ENCODE assay signal across 22 mouse cellular contexts in the genomic region with DNA sequence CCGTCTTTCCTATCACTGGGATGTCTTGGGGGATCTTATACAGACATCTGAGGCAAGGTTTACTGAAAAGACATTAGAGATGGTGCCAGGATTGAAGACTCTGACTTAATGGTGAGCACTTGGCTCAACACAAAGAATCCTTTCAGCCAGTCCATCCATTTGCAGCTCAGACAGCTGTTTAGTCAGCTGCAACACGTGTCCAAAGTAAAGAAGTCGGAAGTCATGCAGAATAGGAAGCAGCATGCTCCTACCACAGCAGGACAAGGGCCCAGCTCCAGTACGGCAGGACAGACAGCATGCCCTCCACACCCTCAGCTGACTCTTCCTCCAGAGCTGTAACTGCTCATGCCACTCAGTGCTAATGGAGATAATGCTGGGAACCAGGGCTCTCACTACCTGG. TPM values are rescaled to one million over a fixed set of nuclear protein-coding genes. Genes with fewer than 3 reads are reported as not detected.
DNase-seq lines count a peak whose midpoint lies in the region; ATAC-seq and TF ChIP-seq lines count a peak whose summit lies in the region.
"Had no signal": no experiment of that assay in that cellular context is flagged by ENCODE, and none has a peak within 500 bp of the region (broad histone marks: within the 10 kb centered on the region; RNA-seq: fewer than 3 reads in every experiment).

No protein-coding gene starts in this region.

- WGBS in embryonic facial prominence, embryonic 14.5 days, result 50% methylated on average over 4 of the region's 4 CpGs
- WGBS in embryonic facial prominence, embryonic 10.5 days, result 60% methylated on average over 4 of the region's 4 CpGs
- WGBS in neural tube, embryonic 13.5 days, result 31% methylated on average over 4 of the region's 4 CpGs
- 46% methylated on average over 4 of the region's 4 CpGs for WGBS in neural tube, embryonic 15.5 days
- WGBS in kidney, embryonic 14.5 days, result 77% methylated on average over 4 of the region's 4 CpGs

- ATAC-seq in embryonic facial prominence, embryonic 14.5 days (ENCODE audit: low read depth), result no peak
- ATAC-seq in neural tube, embryonic 13.5 days (ENCODE audit: low read depth), result peak; percentile 29; the same call in 1 of the 2 replicates
- no peak for ATAC-seq in neural tube, embryonic 15.5 days (ENCODE audit: low FRiP score)
- no peak for ATAC-seq in kidney, embryonic 14.5 days (ENCODE audit: low FRiP score, low TSS enrichment)
- ATAC-seq: activated CD4-positive, CD25-positive, alpha-beta regulatory T cell, adult 4 months; CD4-positive, CD25-positive, alpha-beta regulatory T cell, adult 4 months; forebrain, embryonic 15.5 days had no signal

- H3K27ac ChIP-seq in embryonic facial prominence, embryonic 14.5 days (replicated peaks; ENCODE audit: low read depth, low read length), result no peak overlapping the region
- H3K27ac ChIP-seq in embryonic facial prominence, embryonic 10.5 days (replicated peaks), result no peak overlapping the region
- H3K27ac ChIP-seq in layer of hippocampus, adult 2 months, result 0 out of 2 replicates have a peak overlapping the region, but pooled peaks have one; percentile 7
- H3K27ac ChIP-seq in neural tube, embryonic 13.5 days (replicated peaks), result no peak overlapping the region
- no peak overlapping the region for H3K27ac ChIP-seq in neural tube, embryonic 15.5 days (replicated peaks)
- no peak overlapping the region for H3K27ac ChIP-seq in kidney, embryonic 14.5 days (ENCODE audit: low read depth, low read length)
- H3K27ac ChIP-seq: forebrain, embryonic 15.5 days; heart, adult 2 months; heart, embryonic 15.5 days; hindbrain, embryonic 15.5 days had no signal

- no peak overlapping the region for H3K4me2 ChIP-seq in embryonic facial prominence, embryonic 14.5 days (ENCODE audit: low read depth, low read length)
- H3K4me2 ChIP-seq in neural tube, embryonic 13.5 days, result no peak overlapping the region
- no peak overlapping the region for H3K4me2 ChIP-seq in neural tube, embryonic 15.5 days
- no peak overlapping the region for H3K4me2 ChIP-seq in kidney, embryonic 14.5 days (replicated peaks; ENCODE audit: low read depth, low read length)
- H3K4me2 ChIP-seq: forebrain, embryonic 15.5 days; heart, embryonic 11.5 days; heart, embryonic 15.5 days; hindbrain, embryonic 15.5 days had no signal

- peak; percentile 29 for DNase-seq in embryonic facial prominence, embryonic 14.5 days (ENCODE audit: low spot score)
- DNase-seq in embryonic facial prominence, embryonic 10.5 days (ENCODE audit: low spot score), result no peak
- no peak for DNase-seq in layer of hippocampus, adult 2 months (ENCODE audit: low spot score in 2 of 2)
- DNase-seq in layer of hippocampus, adult 8-10 months (ENCODE audit: low spot score in 2 of 2), result no peak
- DNase-seq: adrenal gland, postnatal 14 days; B cell, adult 2 months; cerebellum, adult 11-12 months; cerebellum, adult 9-11 months; cerebellum, postnatal 36 days; gastrocnemius, postnatal 14 days; heart, adult 2 months; heart, postnatal 14 days had no signal

- no peak overlapping the region for H3K9ac ChIP-seq in embryonic facial prominence, embryonic 14.5 days (ENCODE audit: low read depth, low read length)
- no peak overlapping the region for H3K9ac ChIP-seq in neural tube, embryonic 13.5 days
- H3K9ac ChIP-seq in neural tube, embryonic 15.5 days (replicated peaks), result no peak overlapping the region
- no peak overlapping the region for H3K9ac ChIP-seq in kidney, embryonic 14.5 days (ENCODE audit: low read depth, low read length)
- H3K9ac ChIP-seq: forebrain, embryonic 15.5 days; heart, embryonic 15.5 days; hindbrain, embryonic 15.5 days had no signal

- no peaks in the 10 kb centered on the region for H3K4me1 ChIP-seq in embryonic facial prominence, embryonic 14.5 days (ENCODE audit: control insufficient read depth, insufficient read depth, low read length)
- peaks cover 11% of the 10 kb centered on the region for H3K4me1 ChIP-seq in embryonic facial prominence, embryonic 10.5 days
- peaks cover 10% of the 10 kb centered on the region for H3K4me1 ChIP-seq in neural tube, embryonic 13.5 days (replicated peaks)
- peaks cover 11% of the 10 kb centered on the region for H3K4me1 ChIP-seq in neural tube, embryonic 15.5 days
- no peaks in the 10 kb centered on the region for H3K4me1 ChIP-seq in kidney, embryonic 14.5 days (ENCODE audit: control insufficient read depth, insufficient read depth, low read length)
- H3K4me1 ChIP-seq: forebrain, embryonic 15.5 days; hindbrain, embryonic 15.5 days had no signal

- no peaks in the 10 kb centered on the region for H3K27me3 ChIP-seq in embryonic facial prominence, embryonic 14.5 days (replicated peaks; ENCODE audit: control insufficient read depth, insufficient read depth, low read length)
- H3K27me3 ChIP-seq in embryonic facial prominence, embryonic 10.5 days (replicated peaks; ENCODE audit: low read depth, poor library complexity, severe bottlenecking), result no peaks in the 10 kb centered on the region
- no peaks in the 10 kb centered on the region for H3K27me3 ChIP-seq in neural tube, embryonic 13.5 days
- H3K27me3 ChIP-seq in neural tube, embryonic 15.5 days (replicated peaks), result no peaks in the 10 kb centered on the region
- no peaks in the 10 kb centered on the region for H3K27me3 ChIP-seq in kidney, embryonic 14.5 days (ENCODE audit: control insufficient read depth, insufficient read depth, low read length)
- H3K27me3 ChIP-seq: forebrain, embryonic 15.5 days; heart, embryonic 15.5 days; hindbrain, embryonic 15.5 days had no signal

- 0 out of 2 replicates have a peak, but pooled peaks cover 5% of the 10 kb centered on the region for H3K36me3 ChIP-seq in embryonic facial prominence, embryonic 14.5 days (ENCODE audit: control insufficient read depth, insufficient read depth, low read length)
- H3K36me3 ChIP-seq in embryonic facial prominence, embryonic 10.5 days (replicated peaks), result peaks cover 17% of the 10 kb centered on the region
- H3K36me3 ChIP-seq in neural tube, embryonic 13.5 days, result peaks cover 5% of the 10 kb centered on the region
- peaks cover 4% of the 10 kb centered on the region; the same call in 1 of the 2 replicates for H3K36me3 ChIP-seq in neural tube, embryonic 15.5 days
- H3K36me3 ChIP-seq in kidney, embryonic 14.5 days (ENCODE audit: control insufficient read depth, insufficient read depth, low read length), result no peaks in the 10 kb centered on the region
- H3K36me3 ChIP-seq: forebrain, embryonic 15.5 days; G1E; heart, embryonic 15.5 days; hindbrain, embryonic 15.5 days had no signal

- H3K9me3 ChIP-seq in embryonic facial prominence, embryonic 14.5 days (ENCODE audit: control insufficient read depth, low read length), result no peaks in the 10 kb centered on the region
- no peaks in the 10 kb centered on the region for H3K9me3 ChIP-seq in embryonic facial prominence, embryonic 10.5 days
- no peaks in the 10 kb centered on the region for H3K9me3 ChIP-seq in neural tube, embryonic 13.5 days
- no peaks in the 10 kb centered on the region for H3K9me3 ChIP-seq in neural tube, embryonic 15.5 days (replicated peaks)
- no peaks in the 10 kb centered on the region for H3K9me3 ChIP-seq in kidney, embryonic 14.5 days (ENCODE audit: control insufficient read depth, low read length)
- H3K9me3 ChIP-seq: forebrain, embryonic 15.5 days; G1E; heart, embryonic 15.5 days; hindbrain, embryonic 15.5 days had no signal

- no peak overlapping the region for H3K4me3 ChIP-seq in embryonic facial prominence, embryonic 14.5 days (ENCODE audit: low read depth, low read length)
- H3K4me3 ChIP-seq in embryonic facial prominence, embryonic 10.5 days, result no peak overlapping the region
- no peak overlapping the region for H3K4me3 ChIP-seq in layer of hippocampus, adult 2 months
- H3K4me3 ChIP-seq in neural tube, embryonic 13.5 days, result no peak overlapping the region
- H3K4me3 ChIP-seq in neural tube, embryonic 15.5 days (replicated peaks), result no peak overlapping the region
- H3K4me3 ChIP-seq in kidney, embryonic 14.5 days (ENCODE audit: low read length), result no peak overlapping the region
- H3K4me3 ChIP-seq: forebrain, embryonic 15.5 days; heart, adult 2 months; heart, embryonic 15.5 days; hindbrain, embryonic 15.5 days had no signal

- no peak for TF ChIP-seq CTCF in layer of hippocampus, adult 2 months (conservative IDR thresholded peaks at IDR 0.05)

RNA-seq across cellular contexts. Expression of a gene that starts 46.3 kb away (rescaled TPM):
- polyA plus RNA-seq in embryonic facial prominence, embryonic 14.5 days (2014; fragmentation: Nextera tagmentation; extraction: Ambion mirVana), result 83.2 and 86.1 TPM in 2 replicates
- polyA plus RNA-seq in embryonic facial prominence, embryonic 10.5 days (2016; fragmentation: Nextera tagmentation; extraction: Ambion mirVana), result 32.8 and 39.8 TPM in 2 replicates
- 100 to 1,000 TPM; 207 to 216 TPM for total RNA-seq in layer of hippocampus, adult 2 months (2021)
- total RNA-seq in layer of hippocampus, adult 8-10 months (2022), result 100 to 1,000 TPM; 201 to 224 (median 209) TPM
- 59.3 and 64.0 TPM in 2 replicates for polyA plus RNA-seq in neural tube, embryonic 13.5 days (2015; fragmentation: Nextera tagmentation; extraction: Ambion mirVana)
- polyA plus RNA-seq in neural tube, embryonic 15.5 days (2015; fragmentation: Nextera tagmentation; extraction: Ambion mirVana), result 77.4 and 77.6 TPM in 2 replicates
- polyA plus RNA-seq in kidney, embryonic 14.5 days (2014; fragmentation: Nextera tagmentation; extraction: Ambion mirVana), result 66.4 and 84.7 TPM in 2 replicates
